8 mouse cellular contexts compared by ENCODE assay signal in genomic region chr11:73199879-73200278, GRCm38 (mm10). TPM values are rescaled to one million over a fixed set of nuclear protein-coding genes. Genes with fewer than 3 reads are reported as not detected.
DNase-seq lines count a peak whose midpoint lies in the region; ATAC-seq lines count a peak whose summit lies in the region.

No protein-coding gene starts in this region.

- H3K27me3 ChIP-seq in lung, embryonic 15.5 days = no peaks in the 10 kb centered on the region
- peaks cover 16% of the 10 kb centered on the region for H3K27me3 ChIP-seq in forebrain, embryonic 10.5 days (ENCODE audit: poor library complexity, severe bottlenecking)
- no peaks in the 10 kb centered on the region for H3K27me3 ChIP-seq in megakaryocyte, embryonic 14.5 days (replicated peaks)

- WGBS in lung, embryonic 15.5 days = 6% methylated on average over 12 of the region's 12 CpGs
- 3% methylated on average over 12 of the region's 12 CpGs for WGBS in forebrain, embryonic 10.5 days

- no peaks in the 10 kb centered on the region for H3K36me3 ChIP-seq in lung, embryonic 15.5 days
- H3K36me3 ChIP-seq in forebrain, embryonic 10.5 days (replicated peaks) = peaks cover 8% of the 10 kb centered on the region; the same call in 1 of the 2 replicates
- H3K36me3 ChIP-seq in megakaryocyte, embryonic 14.5 days (replicated peaks; ENCODE audit: low read length) = peaks cover 31% of the 10 kb centered on the region

- H3K4me3 ChIP-seq in lung, embryonic 15.5 days = peak overlapping the region; percentile 72
- H3K4me3 ChIP-seq in forebrain, embryonic 10.5 days = peak overlapping the region; percentile 78
- H3K4me3 ChIP-seq in megakaryocyte, embryonic 14.5 days (replicated peaks) = peak overlapping the region; percentile 99

- no peak for ATAC-seq in lung, embryonic 15.5 days (ENCODE audit: borderline replicate concordance, extremely low read depth, low FRiP score, low TSS enrichment)

- no peaks in the 10 kb centered on the region for H3K9me3 ChIP-seq in lung, embryonic 15.5 days
- no peaks in the 10 kb centered on the region for H3K9me3 ChIP-seq in forebrain, embryonic 10.5 days
- H3K9me3 ChIP-seq in megakaryocyte, embryonic 14.5 days = no peaks in the 10 kb centered on the region

- peak overlapping the region; percentile 68 for H3K9ac ChIP-seq in lung, embryonic 15.5 days

- peaks cover 15% of the 10 kb centered on the region for H3K4me1 ChIP-seq in lung, embryonic 15.5 days
- H3K4me1 ChIP-seq in forebrain, embryonic 10.5 days = peaks cover 20% of the 10 kb centered on the region
- H3K4me1 ChIP-seq in megakaryocyte, embryonic 14.5 days = peaks cover 54% of the 10 kb centered on the region

- peak overlapping the region; percentile 98 for H3K4me2 ChIP-seq in lung, embryonic 15.5 days

- H3K27ac ChIP-seq in lung, embryonic 15.5 days = no peak overlapping the region
- H3K27ac ChIP-seq in forebrain, embryonic 10.5 days = peak overlapping the region; percentile 81; the same call in 1 of the 2 replicates

- DNase-seq in lung, postnatal 25 days (ENCODE audit: low spot score) = no peak
- no peak for DNase-seq in forebrain, embryonic 10.5 days (ENCODE audit: extremely low spot score, low spot score)
- peak; percentile 55 for DNase-seq in kidney, adult 9 months
- peak; percentile 23 to 28 for DNase-seq in thymus, postnatal 10 days (ENCODE audit: low spot score in 2 of 2)
- no peak for DNase-seq in urinary bladder, postnatal 10 days (ENCODE audit: low spot score)
- no peak for DNase-seq in left cerebral cortex, adult 11 months (ENCODE audit: low spot score)

RNA-seq across cellular contexts. Expression of gene Shpk, which starts 0.6 kb away (rescaled TPM):
- 1.6 TPM in 2 replicates for polyA plus RNA-seq in lung, embryonic 15.5 days (2015; fragmentation: Nextera tagmentation; extraction: Ambion mirVana)
- polyA plus RNA-seq in forebrain, embryonic 10.5 days (2016; fragmentation: Nextera tagmentation; extraction: Ambion mirVana) = 0.69 and 0.81 TPM in 2 replicates
- polyA plus RNA-seq in megakaryocyte, embryonic 14.5 days (2012; ENCODE audit: insufficient read depth, low replicate concordance) = 0.53 and 1.2 TPM in 2 replicates

RNA-seq across cellular contexts. Expression of gene Ctns, which starts 1.0 kb away (rescaled TPM):
- polyA plus RNA-seq in lung, embryonic 15.5 days (2015; fragmentation: Nextera tagmentation; extraction: Ambion mirVana) = 12.8 and 13.5 TPM in 2 replicates
- 14.8 and 16.1 TPM in 2 replicates for polyA plus RNA-seq in forebrain, embryonic 10.5 days (2016; fragmentation: Nextera tagmentation; extraction: Ambion mirVana)
- 1.3 and 4.1 TPM in 2 replicates for polyA plus RNA-seq in megakaryocyte, embryonic 14.5 days (2012; ENCODE audit: insufficient read depth, low replicate concordance)

RNA-seq across cellular contexts. Expression of gene Tax1bp3, which starts 23.0 kb away (rescaled TPM):
- 270 and 276 TPM in 2 replicates for polyA plus RNA-seq in lung, embryonic 15.5 days (2015; fragmentation: Nextera tagmentation; extraction: Ambion mirVana)
- polyA plus RNA-seq in forebrain, embryonic 10.5 days (2016; fragmentation: Nextera tagmentation; extraction: Ambion mirVana) = 143 TPM in 2 replicates
- polyA plus RNA-seq in megakaryocyte, embryonic 14.5 days (2012; ENCODE audit: insufficient read depth, low replicate concordance) = 19.3 and 28.8 TPM in 2 replicates

RNA-seq across cellular contexts. Expression of gene Emc6, which starts 23.0 kb away (rescaled TPM):
- polyA plus RNA-seq in lung, embryonic 15.5 days (2015; fragmentation: Nextera tagmentation; extraction: Ambion mirVana) = 119 and 126 TPM in 2 replicates
- 135 and 138 TPM in 2 replicates for polyA plus RNA-seq in forebrain, embryonic 10.5 days (2016; fragmentation: Nextera tagmentation; extraction: Ambion mirVana)
- polyA plus RNA-seq in megakaryocyte, embryonic 14.5 days (2012; ENCODE audit: insufficient read depth, low replicate concordance) = 170 and 286 TPM in 2 replicates

RNA-seq across cellular contexts. Expression of gene Trpv1, which starts 34.2 kb away (rescaled TPM):
- polyA plus RNA-seq in lung, embryonic 15.5 days (2015; fragmentation: Nextera tagmentation; extraction: Ambion mirVana) = 0.09 TPM in 1 of 2 replicates, not detected in the other
- polyA plus RNA-seq in forebrain, embryonic 10.5 days (2016; fragmentation: Nextera tagmentation; extraction: Ambion mirVana) = not detected in 2 replicates
- not detected in 2 replicates for polyA plus RNA-seq in megakaryocyte, embryonic 14.5 days (2012; ENCODE audit: insufficient read depth, low replicate concordance)

Comparison
In these comparisons a context has a peak if more than half of its experiments do, and no peak if none do; other contexts are left out.
1. DNase-seq: peak in kidney, adult 9 months (single experiment) and thymus, postnatal 10 days (2 of 2); none in lung, postnatal 25 days (single experiment), forebrain, embryonic 10.5 days (single experiment), urinary bladder, postnatal 10 days (single experiment) and left cerebral cortex, adult 11 months (single experiment).
2. Peak in every context shown above with its lines, with median percentiles within 50 percentile points of each other: H3K4me3 ChIP-seq.